Mouse (Mus musculus) MEL-GATA-1-ER (cell line): ENCODE data around the gene Inpp5a.
A peak's percentile ranks its signal among the peaks of the same experiment; 100 is the strongest.

ENCODE experiments used
- DNase-seq: peaks from one replicate; pipeline ENCODE4 v3.0.0-alpha.2; 2012; ENCODE audit warnings: low read depth; ENCODE audit errors: extremely low read depth

The Inpp5a gene

DNA sequence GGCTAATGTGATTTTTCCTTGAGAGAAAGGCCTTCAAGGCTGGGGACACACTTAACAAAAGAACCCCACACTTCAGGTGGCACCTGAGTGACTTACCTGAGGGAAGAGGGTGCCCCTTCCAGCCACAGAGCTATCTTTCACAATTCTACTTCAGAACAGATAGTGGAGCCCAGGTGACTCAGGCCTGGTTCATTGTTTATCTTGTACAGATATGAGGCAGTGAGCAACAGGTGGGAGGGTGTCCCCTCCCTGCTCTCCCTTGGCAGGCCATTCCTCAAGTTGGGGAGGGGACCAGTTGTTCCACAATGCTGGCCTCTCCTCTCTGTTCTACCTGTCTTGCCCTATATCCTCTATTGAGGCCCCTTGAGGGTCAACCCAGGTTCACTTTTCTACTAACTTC is 17.5 kb upstream of the Inpp5a start:
- no peak for DNase-seq

DNA sequence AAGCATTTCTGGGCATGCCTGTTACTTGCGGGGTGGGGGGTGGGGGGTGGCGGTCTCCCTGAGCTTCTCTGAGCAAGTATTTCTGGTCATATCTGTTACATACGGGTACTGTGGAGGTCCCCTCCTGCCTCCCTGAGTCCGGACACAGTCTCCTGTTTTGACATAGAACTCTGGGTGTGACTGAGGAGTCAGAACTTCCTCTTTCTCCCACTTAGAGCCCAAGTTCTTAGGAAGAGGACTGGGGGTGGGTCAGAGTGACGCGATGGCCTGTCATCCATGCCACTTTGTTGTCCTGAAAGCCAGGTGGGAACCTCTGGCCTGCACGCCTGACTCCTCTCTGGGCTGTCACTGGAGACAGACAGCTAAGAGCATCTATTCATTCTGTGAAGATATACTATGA is 11.5 kb upstream of the Inpp5a start:
- DNase-seq = peak; percentile 82

DNA sequence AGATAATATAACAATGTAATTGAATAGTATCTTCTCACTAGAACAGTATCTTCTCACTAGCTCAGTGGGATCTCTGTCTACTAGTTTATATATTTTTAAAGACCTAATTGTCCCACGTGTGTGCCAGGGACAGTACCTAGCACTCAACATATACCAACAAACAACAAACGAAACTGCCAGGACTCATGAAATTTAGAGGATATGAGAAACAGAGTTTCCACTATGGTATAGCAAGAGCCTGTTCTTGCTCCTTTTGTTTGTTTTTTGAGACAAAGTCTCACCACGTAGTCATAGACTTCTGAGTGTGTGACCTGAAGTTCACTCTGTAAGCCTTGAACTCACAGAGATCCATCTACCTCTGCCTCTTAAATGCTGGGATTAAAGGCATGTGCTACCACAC is 10.6 kb upstream of the Inpp5a start:
- no peak for DNase-seq

DNA sequence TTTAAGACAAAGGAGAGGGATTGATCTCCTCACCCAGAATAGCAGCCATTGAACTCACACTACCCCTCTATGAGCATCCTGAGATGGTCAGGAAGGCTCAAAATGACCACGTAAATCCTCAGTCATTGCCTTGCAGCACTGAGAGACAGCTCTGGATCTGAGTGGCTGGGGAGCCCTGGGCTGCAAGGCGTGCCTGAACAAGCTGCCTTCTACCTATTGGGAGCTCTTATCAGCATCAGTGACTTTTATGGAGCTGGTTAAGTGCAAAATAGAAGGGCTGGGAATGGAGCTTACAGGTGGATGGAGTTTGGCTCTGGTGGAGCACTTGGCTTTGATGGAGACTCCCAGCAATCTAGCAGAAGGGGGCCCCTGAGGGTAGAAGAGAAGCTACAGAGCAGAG is 9.2 kb upstream of the Inpp5a start:
- DNase-seq = no peak

DNA sequence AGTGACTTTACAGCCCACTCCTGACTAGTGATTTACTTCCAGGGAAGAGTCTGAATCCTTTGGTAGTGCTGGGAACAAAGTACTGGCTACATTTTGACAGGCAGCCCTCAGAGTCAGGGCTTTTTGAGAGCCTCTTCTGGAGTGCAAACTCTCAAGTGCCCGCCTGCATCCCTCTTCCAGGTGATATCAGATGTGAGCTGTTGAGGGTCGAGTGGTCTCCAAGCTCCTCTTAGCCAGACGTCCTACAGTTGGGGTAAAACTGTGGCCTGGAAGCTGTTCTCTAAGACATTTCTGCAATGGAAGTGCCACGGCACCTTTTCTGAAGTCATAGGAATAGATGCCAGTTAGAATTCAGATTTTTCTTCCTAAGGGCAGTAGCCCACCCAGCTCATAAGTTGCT is 8.7 kb upstream of the Inpp5a start:
- no peak for DNase-seq

DNA sequence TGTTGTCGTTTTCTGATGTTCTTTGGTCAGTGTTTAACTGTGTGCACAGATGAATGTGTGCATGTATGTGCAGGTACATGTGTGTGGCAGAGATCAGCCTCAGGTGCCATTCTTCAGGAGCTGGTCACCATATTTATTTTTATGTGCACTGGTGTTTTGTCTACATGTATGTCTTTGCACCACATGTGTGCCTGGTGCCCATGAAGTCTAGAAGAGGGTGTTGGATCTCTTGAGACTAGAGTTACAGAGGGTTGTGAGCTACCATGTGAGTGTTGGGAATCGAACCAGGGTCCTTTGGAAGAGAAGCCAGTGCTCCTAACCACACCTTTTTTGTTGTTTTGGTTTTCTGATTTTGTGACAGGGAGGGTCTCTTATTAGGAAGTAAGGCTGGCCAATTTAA is 7.0 kb upstream of the Inpp5a start:
- DNase-seq = no peak

DNA sequence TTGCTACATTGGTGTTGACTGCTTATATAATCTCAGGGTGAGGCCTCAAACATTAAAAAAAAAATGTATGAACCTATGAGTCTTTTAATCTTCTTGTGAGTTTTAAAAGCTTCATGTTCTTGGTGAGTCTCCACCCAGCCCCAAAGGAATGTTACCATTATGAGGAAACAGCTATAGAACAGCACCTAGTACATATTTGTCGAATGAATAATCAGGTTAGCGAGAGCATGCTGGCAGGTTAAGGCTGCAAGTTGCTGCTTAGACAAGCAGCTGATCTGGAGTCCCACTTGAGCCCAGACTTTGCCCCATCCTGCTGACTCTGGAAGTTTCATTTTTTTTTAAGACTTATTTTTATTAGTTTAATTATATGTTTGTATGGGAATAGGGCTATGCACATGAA is 6.1 kb upstream of the Inpp5a start:
- DNase-seq = no peak

DNA sequence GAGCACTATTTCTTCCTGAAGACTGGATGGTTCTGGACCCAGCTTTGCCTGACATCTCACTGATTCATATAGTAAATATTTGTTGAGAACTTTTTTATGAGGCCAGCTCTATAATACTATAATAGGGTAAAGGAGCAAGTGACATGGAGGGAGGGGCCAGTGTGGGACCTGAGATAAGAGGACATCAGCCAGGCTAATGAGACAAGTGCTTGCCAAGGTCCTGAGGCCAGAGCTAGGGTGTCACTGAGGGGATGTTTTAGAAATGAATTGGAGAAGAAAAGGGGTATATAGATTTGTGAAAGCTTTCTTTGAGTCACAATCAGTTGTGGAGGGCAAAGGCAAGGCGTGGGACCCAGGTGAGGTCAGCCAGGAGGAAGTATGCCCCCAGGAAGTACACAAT is 4.4 kb upstream of the Inpp5a start:
- DNase-seq = no peak

DNA sequence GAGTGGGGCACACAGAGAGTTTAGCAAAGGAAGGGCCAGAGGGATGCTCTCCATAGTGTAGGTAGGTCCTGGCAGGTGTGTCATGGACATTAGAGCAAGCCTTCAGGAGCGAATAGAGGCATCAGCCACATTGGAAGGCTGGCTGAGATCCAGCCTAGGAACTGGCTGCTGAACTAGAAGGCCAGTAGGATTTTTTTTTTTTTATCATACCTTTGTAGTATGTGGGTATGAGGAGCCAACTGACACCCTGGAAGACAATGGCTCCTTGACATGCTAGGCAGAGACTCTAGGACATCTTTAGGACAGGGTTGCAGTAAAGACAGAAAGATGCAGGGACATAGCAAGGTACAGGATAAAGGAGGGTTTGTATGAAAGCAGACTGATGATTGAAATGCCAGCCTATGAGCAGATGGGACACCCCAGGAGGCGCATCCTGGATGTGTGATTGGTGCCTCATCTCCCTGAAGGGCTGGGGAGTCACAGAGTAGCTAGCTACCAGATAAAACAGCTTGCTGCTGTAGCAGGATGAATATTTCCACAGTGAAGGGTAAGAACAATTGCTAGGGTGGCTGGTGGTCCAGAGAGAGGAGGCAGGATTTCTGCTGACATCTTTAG is 3.9 kb upstream of the Inpp5a start:
- DNase-seq = no peak

DNA sequence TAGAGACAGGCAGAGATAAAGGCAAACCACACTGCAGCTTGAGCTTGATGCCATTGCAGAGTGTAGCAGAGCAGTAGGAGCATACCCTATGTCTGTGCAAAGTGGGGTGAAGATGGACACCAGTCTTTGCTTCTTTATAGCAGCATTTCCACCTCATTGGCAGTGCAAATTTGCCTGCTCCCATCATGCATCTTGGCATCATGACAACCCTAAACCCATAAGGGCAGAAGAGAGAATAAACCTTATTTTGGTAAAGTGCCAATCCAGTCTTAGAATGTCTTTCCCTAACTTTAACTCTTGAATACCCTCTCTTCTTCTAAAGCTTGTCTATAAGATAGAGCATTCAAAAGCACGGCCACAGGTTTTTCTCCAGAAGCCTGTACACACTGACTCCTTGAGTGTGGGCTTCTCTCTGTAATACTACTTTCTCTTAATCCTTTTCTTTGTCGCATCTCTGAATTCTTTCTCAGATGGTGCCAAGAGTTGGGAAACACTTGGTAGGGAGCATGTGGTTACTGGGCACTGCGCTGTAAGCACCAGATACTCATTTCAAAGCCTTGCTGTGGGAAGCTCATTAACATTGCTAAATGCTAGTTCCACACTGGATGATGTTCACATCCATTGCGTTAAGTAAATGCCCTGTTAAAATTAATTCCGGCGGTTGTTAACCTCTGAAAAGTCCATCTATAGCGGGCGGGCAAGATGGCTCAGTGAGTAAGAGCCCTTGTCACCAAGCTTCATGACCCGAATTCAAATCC is 1.8 kb upstream of the Inpp5a start:
- DNase-seq = no peak

DNA sequence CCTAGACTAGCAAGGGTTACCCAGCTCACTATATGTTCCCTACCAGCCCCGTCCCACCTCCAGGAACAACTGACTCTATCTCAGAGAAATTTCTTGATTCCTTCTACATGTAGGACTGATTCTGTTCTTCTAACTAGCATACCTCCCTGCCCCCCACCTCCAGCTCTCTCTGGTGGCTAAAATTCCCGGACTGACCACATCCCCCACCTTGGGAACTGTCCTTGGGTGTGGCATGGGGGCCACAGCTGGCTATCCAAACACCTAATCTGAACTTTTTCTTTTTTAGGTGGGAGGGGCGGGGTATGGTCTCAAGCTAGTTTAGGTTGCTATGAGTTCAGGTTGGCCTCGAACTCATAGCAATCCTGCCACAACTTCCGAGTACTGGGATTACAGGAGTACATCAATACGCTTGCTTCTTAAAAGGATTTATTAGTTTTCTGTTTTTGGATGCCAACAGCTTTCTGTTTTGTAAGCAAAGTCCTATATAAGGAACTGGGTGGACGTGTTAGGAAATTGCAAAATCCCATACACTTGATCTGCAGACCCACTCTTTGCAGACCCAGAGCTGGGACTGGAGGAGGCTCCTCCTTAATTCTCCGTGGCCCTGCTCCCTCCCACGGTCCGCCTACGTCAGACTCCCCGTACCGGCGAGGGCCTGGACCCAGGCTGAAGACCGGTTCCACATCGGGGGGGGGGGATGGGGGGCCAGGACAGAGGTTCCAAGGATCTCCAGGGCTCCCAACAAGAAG is 814 bp upstream of the Inpp5a start:
- DNase-seq = no peak

DNA sequence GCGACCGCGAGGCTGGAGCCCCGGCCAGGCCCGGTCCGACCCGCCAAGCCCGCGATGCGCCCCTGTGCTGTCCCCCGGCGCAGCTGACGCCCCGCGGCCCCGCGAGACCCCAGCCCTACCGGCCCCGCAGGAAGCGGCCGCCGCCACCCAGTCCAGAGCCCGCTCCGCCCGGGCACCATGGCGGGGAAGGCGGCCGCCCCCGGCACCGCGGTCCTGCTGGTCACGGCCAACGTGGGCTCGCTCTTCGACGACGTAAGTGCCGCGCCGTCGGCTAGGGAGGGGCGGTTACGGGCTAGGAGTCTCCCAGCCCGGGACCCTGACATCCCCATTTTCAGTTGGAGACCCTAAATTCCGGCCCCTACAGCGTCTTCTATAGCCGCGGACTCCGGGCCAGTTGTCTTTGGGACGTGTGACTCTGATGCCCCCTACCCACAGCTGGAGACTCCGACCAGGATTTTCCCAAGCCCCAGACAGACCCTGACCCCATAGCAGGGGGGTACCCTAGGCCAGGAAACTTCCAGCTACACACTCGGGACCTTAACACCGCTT is 378 bp downstream of the Inpp5a start:
- DNase-seq = no peak

DNA sequence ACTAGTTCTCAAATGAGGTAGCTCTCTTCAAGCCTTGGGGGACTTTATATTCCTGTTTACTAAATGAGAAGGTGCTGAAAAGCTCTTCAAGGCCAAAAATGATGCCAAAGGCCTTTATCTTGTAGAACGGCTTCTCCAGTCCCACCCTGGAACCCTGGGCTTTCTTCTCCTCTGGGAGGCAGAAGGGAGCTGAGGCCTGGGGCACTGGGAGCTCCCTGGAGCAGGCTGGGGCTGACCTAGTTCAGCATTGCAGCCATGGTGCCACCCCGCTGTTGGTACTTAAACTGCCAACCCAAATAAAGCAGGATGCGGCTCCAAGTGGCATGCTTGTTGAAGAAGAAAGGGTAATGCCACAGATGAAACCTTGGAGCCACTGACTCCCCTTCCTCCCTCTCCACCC is 1.5 kb downstream of the Inpp5a start:
- no peak for DNase-seq

DNA sequence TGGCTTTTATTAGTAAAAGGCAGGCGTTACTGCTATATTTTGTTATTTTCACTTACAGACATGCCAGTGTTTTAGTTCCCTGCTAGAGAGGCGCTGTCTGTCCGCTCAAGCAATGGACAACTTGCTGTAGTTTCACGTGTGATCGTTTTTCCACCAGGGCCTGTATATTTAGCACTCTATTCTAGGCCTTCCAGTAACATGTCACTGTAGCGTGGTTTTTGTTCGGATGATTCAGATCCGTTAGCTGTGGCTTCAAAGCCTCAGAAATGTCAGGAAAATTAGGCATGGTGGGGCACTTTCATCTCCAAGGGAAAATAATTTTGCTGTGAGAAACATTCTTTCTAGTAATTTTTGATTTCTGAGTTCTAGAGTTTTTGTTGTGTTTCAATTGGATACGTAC is 2.0 kb downstream of the Inpp5a start:
- no peak for DNase-seq

DNA sequence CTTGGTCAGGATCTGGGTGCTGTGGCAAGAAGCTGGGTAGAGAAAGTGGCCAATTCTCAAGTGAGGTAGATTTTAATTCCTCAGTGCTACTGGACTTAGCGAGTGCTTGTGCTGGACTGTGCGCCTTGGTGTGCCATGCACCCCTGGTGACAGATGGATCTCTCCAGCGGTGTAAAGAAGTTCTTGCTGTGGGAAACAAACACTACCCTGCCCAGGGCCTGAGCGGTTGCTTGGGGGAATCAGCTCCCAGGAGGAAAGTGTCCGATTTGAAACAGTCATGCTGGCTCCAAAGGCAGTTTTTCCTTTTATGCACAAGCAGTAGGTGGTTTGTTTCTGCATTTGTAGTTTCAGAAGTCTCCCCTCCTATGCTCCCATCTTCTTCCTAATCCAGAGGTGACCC is 2.8 kb downstream of the Inpp5a start:
- DNase-seq = no peak

DNA sequence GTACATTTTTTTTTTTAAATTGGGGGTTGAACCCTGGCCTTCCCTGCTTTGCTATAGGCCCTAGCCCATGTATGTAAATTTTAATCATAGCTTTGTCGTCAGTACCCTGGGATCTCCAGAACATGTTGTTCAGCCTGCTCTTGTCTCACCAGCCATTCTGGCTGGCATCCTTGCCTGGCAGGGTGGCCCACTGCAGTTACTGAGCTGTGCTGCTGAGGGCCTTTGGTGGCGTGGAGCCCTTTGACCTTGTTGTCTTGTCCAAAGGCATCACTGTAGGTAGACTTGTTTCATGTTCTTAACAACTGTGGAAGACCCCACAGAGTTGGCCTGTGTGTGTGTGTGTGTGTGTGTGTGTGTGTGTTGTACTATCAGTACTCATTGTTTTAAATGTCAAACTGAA is 3.2 kb downstream of the Inpp5a start:
- DNase-seq = no peak

DNA sequence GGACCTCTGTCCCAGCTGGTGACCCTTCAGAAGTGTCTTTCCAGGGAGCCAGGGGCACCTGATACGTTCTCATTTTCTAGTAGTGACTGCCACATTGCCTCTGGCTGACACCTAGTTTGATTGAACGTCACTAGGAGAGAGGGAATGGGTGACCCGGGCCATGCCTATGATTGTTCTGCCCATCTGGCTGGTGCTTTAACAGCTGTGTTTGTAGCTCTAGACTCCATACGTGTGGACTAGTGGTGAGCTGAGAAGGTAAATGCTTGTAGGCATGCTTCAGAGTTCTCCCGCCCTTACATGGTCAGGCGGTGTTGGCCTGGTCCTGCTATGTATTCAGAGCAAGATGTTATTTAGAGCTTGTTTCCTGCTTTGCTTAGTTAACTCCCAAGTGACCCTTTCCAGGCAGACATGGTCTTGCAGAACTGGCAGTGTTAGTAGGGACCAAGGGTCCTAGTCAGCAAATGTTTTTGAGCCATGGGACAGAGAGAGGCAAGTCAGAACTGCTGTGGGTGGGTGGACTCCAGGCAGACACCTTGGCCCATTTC is 3.9 kb downstream of the Inpp5a start:
- DNase-seq = no peak

DNA sequence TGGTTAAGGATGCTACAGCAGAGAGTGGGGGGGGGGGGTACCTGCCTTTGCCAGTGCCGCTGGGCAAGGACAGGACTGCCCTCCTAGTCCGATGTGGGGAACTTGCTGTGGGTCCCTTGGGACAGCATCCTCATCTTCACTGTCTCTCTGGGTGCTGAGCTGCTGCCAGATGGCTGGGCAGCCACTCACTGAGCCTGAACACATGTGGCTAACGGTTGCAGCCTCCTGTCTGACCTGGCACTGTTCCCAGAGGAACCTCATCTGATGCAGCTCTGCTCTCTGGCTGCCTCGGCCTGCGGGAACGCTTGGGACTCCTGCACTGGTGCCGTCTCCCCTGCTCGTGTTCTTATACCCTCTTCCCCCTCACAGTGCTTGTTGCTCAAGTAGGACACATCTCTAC is 8.6 kb downstream of the Inpp5a start:
- peak; percentile 50 for DNase-seq

DNA sequence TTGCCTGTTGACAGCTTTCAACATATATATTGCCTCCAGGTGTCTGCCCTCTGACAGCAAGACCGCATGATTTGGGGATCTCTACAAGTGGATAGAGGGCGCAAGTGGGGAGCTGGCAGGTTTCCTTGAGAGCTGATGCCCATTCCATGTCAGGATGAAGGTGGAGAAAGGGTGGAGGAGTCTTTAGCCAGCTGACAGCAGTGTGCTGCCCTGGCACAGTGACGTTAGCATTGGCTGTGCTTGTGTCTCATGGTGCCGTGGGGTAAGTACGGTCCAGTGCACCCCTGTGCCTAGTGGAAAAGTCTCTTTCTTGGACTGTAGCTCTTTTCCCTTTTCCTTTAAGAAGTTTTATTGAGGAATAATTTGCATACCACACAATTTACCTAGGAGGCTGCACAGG is 9.2 kb downstream of the Inpp5a start:
- no peak for DNase-seq

DNA sequence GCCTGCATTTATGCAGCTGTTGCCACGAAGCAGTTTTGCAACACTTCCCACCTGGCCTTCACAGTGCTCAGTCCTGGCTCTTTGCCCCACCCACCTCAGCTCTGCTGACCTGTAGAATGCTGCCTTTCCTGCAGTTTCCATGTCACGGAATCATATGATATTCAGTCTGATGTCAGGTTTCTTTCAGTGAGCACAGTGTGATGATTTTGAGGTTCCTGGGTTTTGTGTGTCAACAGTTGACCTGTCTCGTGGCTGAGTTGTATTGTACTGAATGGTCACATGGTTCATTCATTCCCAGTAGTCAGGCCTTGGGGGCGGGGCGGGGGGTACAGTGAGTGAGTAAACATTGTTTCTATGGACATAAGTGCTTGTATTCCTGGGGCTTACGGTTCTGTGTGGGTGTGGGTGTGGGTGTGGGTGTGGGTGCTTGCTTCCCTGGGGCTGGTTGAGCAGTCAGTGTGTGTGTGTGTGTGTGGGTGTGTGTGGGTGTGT is 9.7 kb downstream of the Inpp5a start:
- DNase-seq = no peak

DNA sequence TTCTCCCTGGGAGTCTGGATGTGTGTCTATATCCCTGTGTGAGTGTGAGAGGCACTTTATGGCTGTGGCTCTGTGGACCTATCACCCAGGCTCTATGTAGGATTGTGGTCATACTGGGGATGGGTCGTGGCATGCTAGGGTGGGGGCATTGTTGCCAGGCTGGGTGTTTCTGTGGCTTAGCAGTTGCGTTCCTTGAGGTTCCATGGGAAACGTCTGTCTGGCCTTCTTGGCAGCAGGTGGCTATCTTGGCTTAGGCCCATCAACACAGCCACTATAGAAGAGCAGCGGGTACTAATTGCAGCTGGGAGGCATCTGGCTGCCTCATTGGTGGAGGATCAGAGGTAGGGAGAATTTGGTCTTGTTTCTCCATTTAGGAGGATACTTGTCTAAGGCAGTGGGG is 10.7 kb downstream of the Inpp5a start:
- DNase-seq = no peak
